Mouse (Mus musculus) activated CD4-positive, CD25-positive, alpha-beta regulatory T cell, adult 4 months (primary cell): Measurements from ENCODE around the gene Cnnm2. TPM values are rescaled to one million over a fixed set of nuclear protein-coding genes. Genes with fewer than 3 reads are reported as not detected.

Source experiments
- ATAC-seq: one replicate; pipeline ENCODE4 v1.8.0; 2017
- polyA plus RNA-seq, 2 experiments: library from polyadenylated mRNA; unstranded; fragments of 100-300 nt; shearing (Covaris generic); gene quantifications; one replicate each; pipeline ENCODE4 v1.2.1; 2017

Cnnm2 gene
- polyA plus RNA-seq, 2 experiments from 2014 or later, result 0.84 to 1.2 TPM

GRCm38 (mm10) chr19:46799903-46800583, 38.6 kb downstream of the Cnnm2 start:
- ATAC-seq, result no peak

- ATAC-seq, result no peak
Observed at GRCm38 (mm10) chr19:46801492-46801891, 40.1 kb downstream of the Cnnm2 start.

GRCm38 (mm10) chr19:46802306-46802705, 40.9 kb downstream of the Cnnm2 start:
- ATAC-seq, result no peak

GRCm38 (mm10) chr19:46803732-46804131, 42.3 kb downstream of the Cnnm2 start:
- no peak for ATAC-seq

- ATAC-seq, result no peak
Observed at GRCm38 (mm10) chr19:46804751-46805150, 43.4 kb downstream of the Cnnm2 start.

- no peak for ATAC-seq
Observed at GRCm38 (mm10) chr19:46805933-46806688, 44.7 kb downstream of the Cnnm2 start.

- no peak for ATAC-seq
Observed at GRCm38 (mm10) chr19:46808261-46808660, 46.9 kb downstream of the Cnnm2 start.

GRCm38 (mm10) chr19:46809031-46809430, 47.6 kb downstream of the Cnnm2 start:
- ATAC-seq, result no peak

GRCm38 (mm10) chr19:46819276-46819675, 57.9 kb downstream of the Cnnm2 start:
- ATAC-seq, result no peak

- no peak for ATAC-seq
Observed at GRCm38 (mm10) chr19:46822491-46822890, 61.1 kb downstream of the Cnnm2 start.

- no peak for ATAC-seq
Observed at GRCm38 (mm10) chr19:46823759-46824158, 62.4 kb downstream of the Cnnm2 start.

- no peak for ATAC-seq
Observed at GRCm38 (mm10) chr19:46824867-46825266, 63.5 kb downstream of the Cnnm2 start.

GRCm38 (mm10) chr19:46827654-46828165, 66.3 kb downstream of the Cnnm2 start:
- ATAC-seq, result no peak

GRCm38 (mm10) chr19:46828961-46829360, 67.6 kb downstream of the Cnnm2 start:
- ATAC-seq, result no peak

- ATAC-seq, result no peak
Observed at GRCm38 (mm10) chr19:46831381-46831780, 70.0 kb downstream of the Cnnm2 start.

- no peak for ATAC-seq
Observed at GRCm38 (mm10) chr19:46834301-46834700, 72.9 kb downstream of the Cnnm2 start.

- ATAC-seq, result no peak
Observed at GRCm38 (mm10) chr19:46835339-46835738, 73.9 kb downstream of the Cnnm2 start.

- no peak for ATAC-seq
Observed at GRCm38 (mm10) chr19:46836085-46836484, 74.7 kb downstream of the Cnnm2 start.

- ATAC-seq, result no peak
Observed at GRCm38 (mm10) chr19:46837290-46838079, 76.1 kb downstream of the Cnnm2 start.

- ATAC-seq, result no peak
Observed at GRCm38 (mm10) chr19:46841016-46841415, 79.6 kb downstream of the Cnnm2 start.

- no peak for ATAC-seq
Observed at GRCm38 (mm10) chr19:46843030-46843429, 81.6 kb downstream of the Cnnm2 start.

- no peak for ATAC-seq
Observed at GRCm38 (mm10) chr19:46846056-46846455, 84.7 kb downstream of the Cnnm2 start.

GRCm38 (mm10) chr19:46846459-46846858, 85.1 kb downstream of the Cnnm2 start:
- ATAC-seq, result no peak
